Mouse (Mus musculus) ES-E14 (cell line): Measurements from ENCODE around the gene Trpt1.

Experiments
- HCFC1 ChIP-seq: IDR thresholded peaks from 2 replicates; pipeline ENCODE4 v1.6.1; 2012; ENCODE audit warnings: low read length, inconsistent platforms, borderline replicate concordance; ENCODE audit not compliant: insufficient read depth
- ZNF384 ChIP-seq: IDR thresholded peaks from 2 replicates; pipeline ENCODE4 v1.6.1; 2012; ENCODE audit warnings: low read depth, low read length, inconsistent platforms

DNA sequence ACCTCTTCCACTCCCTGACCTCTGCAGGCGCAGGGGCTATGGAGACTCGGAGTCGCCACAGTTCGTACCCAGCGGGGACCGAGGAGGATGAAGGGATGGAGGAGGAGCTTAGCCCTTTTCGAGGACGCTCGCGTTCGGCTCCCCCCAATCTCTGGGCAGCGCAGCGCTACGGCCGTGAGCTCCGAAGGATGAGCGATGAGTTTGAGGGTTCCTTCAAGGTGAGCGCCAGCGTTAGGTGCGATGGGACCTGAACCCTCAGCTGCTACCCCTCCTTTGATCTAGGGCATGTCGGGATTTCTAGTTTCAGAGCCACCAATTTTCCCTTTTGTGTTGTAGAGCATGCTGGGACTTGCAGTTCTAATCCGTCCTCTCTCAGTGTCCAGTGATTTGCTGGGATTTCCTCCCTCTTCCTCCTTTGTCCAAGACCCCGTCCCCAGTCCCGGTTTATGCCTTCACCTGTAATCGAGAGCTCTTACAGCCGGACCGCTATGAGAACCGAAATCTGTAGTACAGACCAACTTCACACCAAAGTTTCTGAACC is 45.2 kb upstream of the Trpt1 start:
- peak; percentile 85 for TF ChIP-seq HCFC1
- no peak for TF ChIP-seq ZNF384
